Mouse (Mus musculus): Measurements from ENCODE around the gene Entpd1.
A peak's percentile ranks its signal among the peaks of the same experiment; 100 is the strongest.

Entpd1 gene

GRCm38 (mm10) chr19:40723516-40723915 is 111.3 kb downstream of the Entpd1 start:
- no peak for DNase-seq (ENCODE audit: low spot score in 2 of 2)

- DNase-seq (ENCODE audit: low spot score in 2 of 2), result no peak
Observed at GRCm38 (mm10) chr19:40726148-40726547, 114.0 kb downstream of the Entpd1 start.

GRCm38 (mm10) chr19:40726614-40727013 is 114.4 kb downstream of the Entpd1 start:
- no peak for DNase-seq (ENCODE audit: low spot score in 2 of 2)

GRCm38 (mm10) chr19:40728213-40728612 is 116.0 kb downstream of the Entpd1 start:
- no peak for DNase-seq (ENCODE audit: low spot score in 2 of 2)

GRCm38 (mm10) chr19:40728732-40729420 is 116.7 kb downstream of the Entpd1 start:
- no peak for DNase-seq (ENCODE audit: low spot score in 2 of 2)

GRCm38 (mm10) chr19:40733409-40733808 is 121.2 kb downstream of the Entpd1 start:
- DNase-seq (ENCODE audit: low spot score in 2 of 2), result peak in 1 of 2 experiments; percentile 44

GRCm38 (mm10) chr19:40733849-40734248 is 121.7 kb downstream of the Entpd1 start:
- DNase-seq (ENCODE audit: low spot score in 2 of 2), result no peak

GRCm38 (mm10) chr19:40736680-40737512 is 124.7 kb downstream of the Entpd1 start:
- DNase-seq (ENCODE audit: low spot score in 2 of 2), result peak; percentile 60 to 80

GRCm38 (mm10) chr19:40737613-40738012 is 125.4 kb downstream of the Entpd1 start:
- no peak for DNase-seq (ENCODE audit: low spot score in 2 of 2)

- DNase-seq (ENCODE audit: low spot score in 2 of 2), result no peak
Observed at GRCm38 (mm10) chr19:40738683-40739324, 126.6 kb downstream of the Entpd1 start.

GRCm38 (mm10) chr19:40746603-40747002 is 134.4 kb downstream of the Entpd1 start:
- peak in 1 of 2 experiments; percentile 48 for DNase-seq (ENCODE audit: low spot score in 2 of 2)

GRCm38 (mm10) chr19:40748559-40748958 is 136.4 kb downstream of the Entpd1 start, which contains the start of gene Cc2d2b:
Gene Cc2d2b, plus strand, starts transcription at chr19:40748753.
- DNase-seq (ENCODE audit: low spot score in 2 of 2), result no peak

- no peak for DNase-seq (ENCODE audit: low spot score in 2 of 2)
Observed at GRCm38 (mm10) chr19:40754311-40754710, 142.1 kb downstream of the Entpd1 start.

GRCm38 (mm10) chr19:40760071-40760470 is 147.9 kb downstream of the Entpd1 start:
- no peak for DNase-seq (ENCODE audit: low spot score in 2 of 2)

GRCm38 (mm10) chr19:40762023-40762759 is 150.0 kb downstream of the Entpd1 start:
- peak; percentile 35 to 37 for DNase-seq (ENCODE audit: low spot score in 2 of 2)

- DNase-seq (ENCODE audit: low spot score in 2 of 2), result no peak
Observed at GRCm38 (mm10) chr19:40767189-40767588, 155.0 kb downstream of the Entpd1 start.

GRCm38 (mm10) chr19:40769341-40769770 is 157.2 kb downstream of the Entpd1 start:
- DNase-seq (ENCODE audit: low spot score in 2 of 2), result no peak

GRCm38 (mm10) chr19:40788004-40788714 is 176.0 kb downstream of the Entpd1 start:
- no peak for DNase-seq (ENCODE audit: low spot score in 2 of 2)

- no peak for DNase-seq (ENCODE audit: low spot score in 2 of 2)
Observed at GRCm38 (mm10) chr19:40788715-40789084, 176.5 kb downstream of the Entpd1 start.

Measured in frontal cortex, postnatal 36 days (tissue).